Mouse (Mus musculus): ENCODE data around the gene Stmn3.

DNA sequence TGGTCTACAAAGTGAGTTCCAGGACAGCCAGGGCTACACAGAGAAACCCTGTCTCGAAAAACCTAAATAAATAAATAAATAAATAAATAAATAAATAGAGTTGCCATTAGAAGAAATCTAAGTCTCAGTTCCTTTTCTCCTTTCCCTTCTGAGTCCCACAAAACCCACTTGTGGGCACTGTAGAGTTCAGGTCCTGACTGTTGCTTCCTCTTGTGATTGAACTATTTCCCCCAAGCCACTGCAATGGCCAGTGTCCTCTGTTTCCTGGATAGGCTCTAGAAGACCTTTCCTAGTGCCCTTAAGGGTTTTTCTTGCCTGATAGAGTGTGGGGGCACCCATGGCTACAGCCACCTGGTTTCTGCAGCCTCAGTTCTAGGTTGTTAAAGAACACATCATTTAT is 9.4 kb downstream of the Stmn3 start:
- TF ChIP-seq CTCF (conservative IDR thresholded peaks at IDR 0.05; ENCODE audit: insufficient read depth, insufficient read length, low read depth, low read length) = no peak
- TF ChIP-seq POLR2A (IDR thresholded peaks at IDR 0.05; ENCODE audit: low read depth, low read length) = no peak

All from kidney, adult 2 months (tissue).